Mouse (Mus musculus): ENCODE data around the gene Ankrd17. TPM values are rescaled to one million over a fixed set of nuclear protein-coding genes. Genes with fewer than 3 reads are reported as not detected.

The Ankrd17 gene
- 10 to 100 TPM; 40.5 to 64.2 (median 52.0) TPM for polyA plus RNA-seq (2017; shearing (Covaris generic))

- ATAC-seq: peak; percentile 70
Measured at GRCm38 (mm10) chr5:90366121-90367066, at the start of gene Ankrd17. TSS of gene Ankrd17 (minus strand) at chr5:90366577.

- ATAC-seq: no peak
Measured at GRCm38 (mm10) chr5:90414925-90415295, 48.5 kb upstream of the Ankrd17 start.

GRCm38 (mm10) chr5:90414142-90414924 lies 48.0 kb upstream of the Ankrd17 start:
- no peak for ATAC-seq

- ATAC-seq: no peak
Measured at GRCm38 (mm10) chr5:90405210-90405609, 38.8 kb upstream of the Ankrd17 start.

GRCm38 (mm10) chr5:90396817-90397216 lies 30.4 kb upstream of the Ankrd17 start:
- no peak for ATAC-seq

- no peak for ATAC-seq
Measured at GRCm38 (mm10) chr5:90394322-90394721, 27.9 kb upstream of the Ankrd17 start.

- no peak for ATAC-seq
Measured at GRCm38 (mm10) chr5:90393764-90394163, 27.4 kb upstream of the Ankrd17 start.

GRCm38 (mm10) chr5:90383080-90383479 lies 16.7 kb upstream of the Ankrd17 start:
- ATAC-seq: peak; percentile 82

- ATAC-seq: no peak
Measured at GRCm38 (mm10) chr5:90381458-90381857, 15.1 kb upstream of the Ankrd17 start.

GRCm38 (mm10) chr5:90373708-90374107 lies 7.3 kb upstream of the Ankrd17 start:
- ATAC-seq: no peak

GRCm38 (mm10) chr5:90370401-90370800 lies 4.0 kb upstream of the Ankrd17 start:
- no peak for ATAC-seq

GRCm38 (mm10) chr5:90367067-90367303 lies 608 bp upstream of the Ankrd17 start, which contains the start of gene Gm9958:
TSS of gene Gm9958 (plus strand) at chr5:90367204.
- no peak for ATAC-seq

GRCm38 (mm10) chr5:90365141-90365951 lies 1.0 kb downstream of the Ankrd17 start:
- ATAC-seq: peak; percentile 14

- peak; percentile 60 for ATAC-seq
Measured at GRCm38 (mm10) chr5:90364526-90364925, 1.9 kb downstream of the Ankrd17 start.

- no peak for ATAC-seq
Measured at GRCm38 (mm10) chr5:90355824-90356223, 10.6 kb downstream of the Ankrd17 start.

GRCm38 (mm10) chr5:90353552-90354317 lies 12.6 kb downstream of the Ankrd17 start:
- ATAC-seq: no peak

GRCm38 (mm10) chr5:90346877-90347276 lies 19.5 kb downstream of the Ankrd17 start:
- ATAC-seq: no peak

GRCm38 (mm10) chr5:90340847-90341246 lies 25.5 kb downstream of the Ankrd17 start:
- ATAC-seq: no peak

- ATAC-seq: no peak
Measured at GRCm38 (mm10) chr5:90339953-90340343, 26.4 kb downstream of the Ankrd17 start.

- ATAC-seq: peak; percentile 96
Measured at GRCm38 (mm10) chr5:90339129-90339952, 27.0 kb downstream of the Ankrd17 start.
